Mouse (Mus musculus): ENCODE data around the gene Megf11. TPM values are rescaled to one million over a fixed set of nuclear protein-coding genes. Genes with fewer than 3 reads are reported as not detected.

Gene Megf11
- polyA plus RNA-seq, 1 experiment from 2014 or later = 17.4 TPM

DNA sequence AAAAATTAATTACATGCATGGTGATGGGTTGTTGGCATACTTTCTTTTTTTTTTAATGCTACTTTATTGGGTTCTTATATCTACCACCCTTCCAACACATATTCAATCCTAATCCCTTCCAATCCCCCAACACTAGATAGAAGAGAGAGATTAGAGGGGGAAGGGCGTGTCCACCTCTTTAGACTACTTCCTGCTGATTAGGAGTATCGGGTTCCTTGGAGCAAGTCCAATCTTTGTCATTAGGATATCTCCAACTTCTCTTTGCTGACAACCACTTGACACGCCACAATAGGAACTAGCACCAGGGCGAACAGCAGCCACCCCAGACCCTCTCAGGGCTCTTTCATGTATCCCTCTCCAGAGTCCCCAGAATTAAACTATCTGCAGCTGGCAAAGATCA, 266.3 kb downstream of the Megf11 start:
- WGBS = 76% methylated on average over 4 of the region's 4 CpGs
- no peak overlapping the region for H3K4me3 ChIP-seq (replicated peaks; ENCODE audit: low read length)
- H3K4me1 ChIP-seq (replicated peaks; ENCODE audit: control insufficient read depth, insufficient read depth, low read length) = no peaks in the 10 kb centered on the region
- no peak overlapping the region for H3K4me2 ChIP-seq (replicated peaks)
- no peaks in the 10 kb centered on the region for H3K27me3 ChIP-seq (ENCODE audit: control insufficient read depth, insufficient read depth, low read length)
- H3K9me3 ChIP-seq (ENCODE audit: control insufficient read depth, low read length) = no peaks in the 10 kb centered on the region
- no peak overlapping the region for H3K27ac ChIP-seq
- ATAC-seq (ENCODE audit: low FRiP score) (no peak), DNase-seq (ENCODE audit: low spot score) (no peak)
- H3K9ac ChIP-seq = no peak overlapping the region
- H3K36me3 ChIP-seq (replicated peaks; ENCODE audit: control insufficient read depth, insufficient read depth) = no peaks in the 10 kb centered on the region

DNA sequence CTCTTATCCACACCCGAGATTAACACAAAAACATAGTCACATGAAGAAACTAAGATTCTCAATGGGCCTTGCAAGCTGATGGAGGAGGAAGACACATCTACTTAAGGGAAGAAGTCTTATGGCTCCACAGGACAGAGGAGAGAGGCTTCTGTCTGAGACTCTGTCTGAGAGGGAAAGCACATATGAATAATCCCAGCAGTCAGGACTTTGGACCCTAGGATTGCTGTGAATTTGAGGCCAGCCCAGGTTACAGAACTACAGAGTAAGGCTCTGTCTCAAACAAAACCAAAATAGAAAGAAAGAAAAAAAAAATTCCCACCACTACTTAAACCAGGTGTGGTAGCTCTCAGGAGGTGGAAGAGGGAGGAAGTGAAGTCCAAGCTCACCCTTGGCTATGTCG, 266.7 kb downstream of the Megf11 start:
- no peak for ATAC-seq (ENCODE audit: low FRiP score)
- Histone ChIP-seq H3K4me1 (replicated peaks; ENCODE audit: control insufficient read depth, insufficient read depth, low read length) (no peaks in the 10 kb centered on the region), H3K4me2 (replicated peaks) (no peak overlapping the region), H3K27me3 (ENCODE audit: control insufficient read depth, insufficient read depth, low read length) (no peaks in the 10 kb centered on the region), H3K9ac (no peak overlapping the region), H3K9me3 (ENCODE audit: control insufficient read depth, low read length) (no peaks in the 10 kb centered on the region), H3K36me3 (replicated peaks; ENCODE audit: control insufficient read depth, insufficient read depth) (no peaks in the 10 kb centered on the region), H3K27ac (no peak overlapping the region), H3K4me3 (replicated peaks; ENCODE audit: low read length) (no peak overlapping the region)
- no peak for DNase-seq (ENCODE audit: low spot score)
- 63% methylated on average over 2 of the region's 2 CpGs for WGBS

DNA sequence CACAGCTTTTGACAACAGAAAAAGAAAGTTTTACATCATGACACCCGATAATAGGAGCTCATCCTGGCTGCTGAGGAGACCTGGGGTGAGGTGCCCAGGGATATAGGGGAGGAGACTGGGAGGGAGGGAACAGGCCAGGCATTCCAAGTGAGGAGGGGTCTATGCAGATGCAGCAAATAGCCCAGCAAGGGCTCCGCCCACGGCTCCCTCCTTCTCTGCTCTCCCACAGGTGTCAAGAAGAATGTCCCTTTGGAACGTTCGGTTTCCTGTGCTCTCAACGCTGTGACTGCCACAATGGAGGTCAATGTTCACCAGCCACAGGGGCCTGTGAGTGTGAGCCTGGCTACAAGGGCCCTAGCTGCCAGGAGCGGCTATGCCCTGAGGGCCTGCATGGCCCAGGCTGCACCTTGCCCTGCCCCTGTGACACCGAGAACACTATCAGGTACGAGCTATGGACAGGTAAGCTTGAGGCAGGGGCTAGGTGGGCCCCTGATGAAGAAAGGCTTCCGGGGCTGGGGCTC, 267.5 kb downstream of the Megf11 start:
- Histone ChIP-seq H3K4me3 (replicated peaks; ENCODE audit: low read length) (no peak overlapping the region), H3K27me3 (ENCODE audit: control insufficient read depth, insufficient read depth, low read length) (no peaks in the 10 kb centered on the region), H3K27ac (no peak overlapping the region), H3K4me1 (replicated peaks; ENCODE audit: control insufficient read depth, insufficient read depth, low read length) (peaks cover 7% of the 10 kb centered on the region; the same call in 1 of the 2 replicates), H3K4me2 (replicated peaks) (no peak overlapping the region), H3K9ac (no peak overlapping the region), H3K9me3 (ENCODE audit: control insufficient read depth, low read length) (no peaks in the 10 kb centered on the region), H3K36me3 (replicated peaks; ENCODE audit: control insufficient read depth, insufficient read depth) (no peaks in the 10 kb centered on the region)
- DNase-seq (ENCODE audit: low spot score) (no peak), ATAC-seq (ENCODE audit: low FRiP score) (no peak)
- WGBS = 73% methylated on average over 10 of the region's 10 CpGs

DNA sequence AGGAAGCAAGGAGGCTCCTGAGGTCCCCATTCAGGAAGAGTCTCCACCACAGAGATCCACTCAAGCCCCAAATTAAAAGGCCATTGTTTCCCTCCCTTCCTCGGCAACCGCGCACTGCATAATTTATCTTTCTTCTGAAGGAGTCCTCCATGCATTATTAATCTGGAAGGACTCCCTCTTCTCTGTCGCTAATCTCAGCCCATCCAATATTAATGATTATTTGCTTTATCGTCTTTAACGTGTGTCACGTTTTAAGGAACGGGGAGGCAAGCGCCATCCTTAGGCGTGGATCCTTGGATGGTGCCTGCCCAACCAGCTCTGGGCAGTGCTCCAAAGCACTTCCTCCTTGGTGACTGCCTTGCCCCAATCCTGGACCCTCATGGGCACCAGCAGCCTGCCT, 269.3 kb downstream of the Megf11 start:
- H3K36me3 ChIP-seq (replicated peaks; ENCODE audit: control insufficient read depth, insufficient read depth) = no peaks in the 10 kb centered on the region
- DNase-seq (ENCODE audit: low spot score) = no peak
- no peak overlapping the region for H3K4me2 ChIP-seq (replicated peaks)
- H3K27me3 ChIP-seq (ENCODE audit: control insufficient read depth, insufficient read depth, low read length) = no peaks in the 10 kb centered on the region
- no peak overlapping the region for H3K4me3 ChIP-seq (replicated peaks; ENCODE audit: low read length)
- no peak for ATAC-seq (ENCODE audit: low FRiP score)
- no peaks in the 10 kb centered on the region for H3K9me3 ChIP-seq (ENCODE audit: control insufficient read depth, low read length)
- peaks cover 13% of the 10 kb centered on the region; the same call in 1 of the 2 replicates for H3K4me1 ChIP-seq (replicated peaks; ENCODE audit: control insufficient read depth, insufficient read depth, low read length)
- H3K27ac ChIP-seq = no peak overlapping the region
- no peak overlapping the region for H3K9ac ChIP-seq
- 43% methylated on average over 10 of the region's 10 CpGs for WGBS

DNA sequence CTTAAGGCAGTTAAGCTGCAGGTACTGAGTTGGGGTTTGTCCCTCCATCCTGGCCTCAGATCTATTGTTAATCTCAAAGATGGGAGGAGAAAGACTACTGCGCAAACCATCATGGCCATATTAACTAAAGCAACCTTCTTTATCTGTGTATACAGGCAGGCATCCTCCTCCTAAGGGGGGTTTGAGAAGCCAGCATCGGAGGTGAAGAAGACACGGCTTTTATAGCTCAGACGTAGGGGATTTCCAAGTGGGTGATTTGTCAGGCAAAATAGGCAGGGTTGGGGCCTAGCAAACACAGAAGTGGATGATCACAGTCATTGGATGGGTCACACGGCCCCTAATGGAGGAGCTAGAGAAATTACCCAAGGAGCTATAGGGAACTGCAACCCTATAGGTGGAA, 271.2 kb downstream of the Megf11 start:
- WGBS = 80% methylated on average over 5 of the region's 5 CpGs
- H3K4me3 ChIP-seq (replicated peaks; ENCODE audit: low read length) = no peak overlapping the region
- H3K4me1 ChIP-seq (replicated peaks; ENCODE audit: control insufficient read depth, insufficient read depth, low read length) = peaks cover 28% of the 10 kb centered on the region
- H3K4me2 ChIP-seq (replicated peaks) = no peak overlapping the region
- DNase-seq (ENCODE audit: low spot score) = no peak
- no peak for ATAC-seq (ENCODE audit: low FRiP score)
- H3K27me3 ChIP-seq (ENCODE audit: control insufficient read depth, insufficient read depth, low read length) = no peaks in the 10 kb centered on the region
- H3K9ac ChIP-seq = no peak overlapping the region
- H3K27ac ChIP-seq = no peak overlapping the region
- no peaks in the 10 kb centered on the region for H3K36me3 ChIP-seq (replicated peaks; ENCODE audit: control insufficient read depth, insufficient read depth)
- no peaks in the 10 kb centered on the region for H3K9me3 ChIP-seq (ENCODE audit: control insufficient read depth, low read length)

DNA sequence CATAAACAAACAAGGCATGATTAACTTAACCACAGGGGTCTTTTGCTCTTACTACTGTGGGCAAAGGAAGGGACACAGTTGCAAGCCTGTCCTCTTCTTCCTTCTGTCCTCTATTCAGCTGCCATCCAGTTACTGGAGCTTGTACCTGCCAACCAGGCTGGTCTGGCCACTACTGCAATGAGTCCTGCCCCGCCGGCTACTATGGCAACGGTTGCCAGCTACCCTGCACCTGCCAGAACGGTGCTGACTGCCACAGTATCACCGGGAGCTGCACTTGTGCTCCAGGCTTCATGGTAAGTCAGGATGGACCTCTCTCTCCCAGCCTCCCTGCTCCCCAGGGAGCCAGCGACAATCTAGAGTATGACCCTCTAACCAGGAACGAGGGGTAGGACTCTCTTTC, 274.8 kb downstream of the Megf11 start:
- no peak overlapping the region for H3K4me3 ChIP-seq (replicated peaks; ENCODE audit: low read length)
- 72% methylated on average over 7 of the region's 7 CpGs for WGBS
- H3K9ac ChIP-seq = no peak overlapping the region
- no peak overlapping the region for H3K27ac ChIP-seq
- H3K36me3 ChIP-seq (replicated peaks; ENCODE audit: control insufficient read depth, insufficient read depth) = no peaks in the 10 kb centered on the region
- no peak overlapping the region for H3K4me2 ChIP-seq (replicated peaks)
- DNase-seq (ENCODE audit: low spot score) (no peak), ATAC-seq (ENCODE audit: low FRiP score) (no peak)
- no peaks in the 10 kb centered on the region for H3K27me3 ChIP-seq (ENCODE audit: control insufficient read depth, insufficient read depth, low read length)
- no peaks in the 10 kb centered on the region for H3K9me3 ChIP-seq (ENCODE audit: control insufficient read depth, low read length)
- peaks cover 39% of the 10 kb centered on the region for H3K4me1 ChIP-seq (replicated peaks; ENCODE audit: control insufficient read depth, insufficient read depth, low read length)

DNA sequence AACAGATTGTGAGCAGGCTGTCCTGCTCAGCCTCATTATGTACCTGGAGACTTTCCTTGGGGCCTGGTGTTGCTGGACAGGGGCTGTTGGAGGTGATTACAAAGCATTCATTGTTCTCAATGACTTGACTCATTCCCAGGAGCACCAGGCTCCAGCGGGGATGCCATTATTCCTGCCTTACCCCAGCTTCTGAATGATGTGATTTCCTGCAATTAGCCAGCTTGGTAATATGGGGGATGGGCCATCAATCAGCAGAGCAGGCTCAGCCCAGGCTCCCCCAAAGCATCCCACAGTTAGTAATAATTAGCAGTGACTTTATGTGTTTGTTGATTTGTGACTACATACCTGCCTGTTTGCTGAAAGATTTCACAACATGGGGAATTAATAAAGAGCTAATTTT, 279.2 kb downstream of the Megf11 start:
- DNase-seq (ENCODE audit: low spot score) (no peak), ATAC-seq (ENCODE audit: low FRiP score) (no peak)
- Histone ChIP-seq H3K9ac (no peak overlapping the region), H3K36me3 (replicated peaks; ENCODE audit: control insufficient read depth, insufficient read depth) (no peaks in the 10 kb centered on the region), H3K9me3 (ENCODE audit: control insufficient read depth, low read length) (no peaks in the 10 kb centered on the region), H3K27me3 (ENCODE audit: control insufficient read depth, insufficient read depth, low read length) (no peaks in the 10 kb centered on the region), H3K27ac (peak overlapping the region; percentile 22), H3K4me2 (replicated peaks) (no peak overlapping the region), H3K4me3 (replicated peaks; ENCODE audit: low read length) (no peak overlapping the region), H3K4me1 (replicated peaks; ENCODE audit: control insufficient read depth, insufficient read depth, low read length) (peaks cover 44% of the 10 kb centered on the region)
- WGBS = 0% methylated on average over 1 of the region's 1 CpGs

DNA sequence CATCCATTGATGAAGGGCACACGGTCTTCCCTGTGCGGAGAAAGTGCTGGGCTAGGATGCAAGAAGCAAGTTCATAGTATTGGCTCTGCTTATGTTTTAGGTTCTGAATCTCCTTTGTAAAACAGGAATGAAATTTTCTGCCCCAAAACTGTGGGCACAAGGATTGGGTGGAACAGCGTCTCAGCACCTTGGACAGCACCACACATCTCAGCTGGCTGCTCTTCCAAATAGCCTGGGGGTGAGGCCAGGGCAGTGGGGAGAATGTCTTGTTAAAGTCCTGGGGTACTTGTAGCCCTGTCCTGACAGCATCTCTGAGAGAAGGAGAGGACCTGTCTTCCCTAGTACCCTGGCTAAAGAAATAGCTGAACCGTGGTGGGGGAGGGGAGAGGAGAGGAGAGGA, 281.1 kb downstream of the Megf11 start:
- Histone ChIP-seq H3K4me3 (replicated peaks; ENCODE audit: low read length) (no peak overlapping the region), H3K4me1 (replicated peaks; ENCODE audit: control insufficient read depth, insufficient read depth, low read length) (peaks cover 29% of the 10 kb centered on the region), H3K27ac (no peak overlapping the region), H3K4me2 (replicated peaks) (no peak overlapping the region), H3K9me3 (ENCODE audit: control insufficient read depth, low read length) (no peaks in the 10 kb centered on the region), H3K36me3 (replicated peaks; ENCODE audit: control insufficient read depth, insufficient read depth) (no peaks in the 10 kb centered on the region), H3K27me3 (ENCODE audit: control insufficient read depth, insufficient read depth, low read length) (no peaks in the 10 kb centered on the region), H3K9ac (no peak overlapping the region)
- DNase-seq (ENCODE audit: low spot score) (no peak), ATAC-seq (ENCODE audit: low FRiP score) (no peak)
- WGBS = 32% methylated on average over 4 of the region's 4 CpGs

DNA sequence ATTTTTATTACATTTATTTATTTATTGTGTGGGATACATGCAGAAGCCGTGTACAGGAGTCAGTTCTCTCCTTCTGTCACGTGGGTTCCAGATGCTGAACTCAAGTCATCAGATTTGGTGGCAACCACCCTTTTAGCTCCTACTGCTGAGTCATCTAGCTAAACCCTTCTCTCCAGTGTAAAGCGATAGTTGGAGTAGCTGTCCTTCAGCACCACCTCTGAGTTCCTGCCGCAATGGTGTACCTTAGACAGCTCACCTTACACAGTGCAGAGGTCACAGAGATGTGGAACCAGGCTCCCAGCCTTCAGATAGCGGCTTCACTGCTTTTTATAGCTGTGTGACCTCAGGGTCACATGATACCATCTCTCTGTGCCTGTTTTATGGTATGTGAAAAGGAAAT, 282.1 kb downstream of the Megf11 start:
- 16% methylated on average over 5 of the region's 5 CpGs for WGBS
- no peaks in the 10 kb centered on the region for H3K27me3 ChIP-seq (ENCODE audit: control insufficient read depth, insufficient read depth, low read length)

DNA sequence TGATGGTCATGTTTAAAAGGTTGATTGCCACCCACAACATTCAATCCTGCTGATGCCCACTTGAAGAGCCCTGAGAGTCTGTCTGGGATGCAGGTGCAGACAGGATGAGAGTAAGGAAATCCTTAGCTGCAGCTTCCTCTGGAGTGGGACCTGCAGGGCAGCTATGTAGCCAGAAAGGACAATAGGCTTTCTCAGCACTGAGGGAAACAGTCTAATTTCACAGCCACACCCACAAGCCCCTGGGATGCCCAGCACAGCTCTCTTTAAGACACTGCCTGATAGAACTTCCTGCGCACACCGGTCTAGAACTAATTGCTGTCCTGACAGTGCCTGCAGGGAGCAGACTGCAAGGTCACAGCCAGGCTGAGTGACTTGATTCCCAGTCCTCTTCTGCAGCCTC, 282.6 kb downstream of the Megf11 start:
- H3K9ac ChIP-seq = no peak overlapping the region
- no peaks in the 10 kb centered on the region for H3K27me3 ChIP-seq (ENCODE audit: control insufficient read depth, insufficient read depth, low read length)
- H3K4me1 ChIP-seq (replicated peaks; ENCODE audit: control insufficient read depth, insufficient read depth, low read length) = peaks cover 29% of the 10 kb centered on the region
- 35% methylated on average over 2 of the region's 2 CpGs for WGBS
- no peak overlapping the region for H3K27ac ChIP-seq
- ATAC-seq (ENCODE audit: low FRiP score) (no peak), DNase-seq (ENCODE audit: low spot score) (no peak)
- no peak overlapping the region for H3K4me2 ChIP-seq (replicated peaks)
- H3K36me3 ChIP-seq (replicated peaks; ENCODE audit: control insufficient read depth, insufficient read depth) = no peaks in the 10 kb centered on the region
- H3K9me3 ChIP-seq (ENCODE audit: control insufficient read depth, low read length) = no peaks in the 10 kb centered on the region
- H3K4me3 ChIP-seq (replicated peaks; ENCODE audit: low read length) = no peak overlapping the region

More for the DNA sequence above, 282.1 kb downstream of the Megf11 start:
- Histone ChIP-seq H3K9ac (no peak overlapping the region), H3K27ac (no peak overlapping the region), H3K4me1 (replicated peaks; ENCODE audit: control insufficient read depth, insufficient read depth, low read length) (peaks cover 29% of the 10 kb centered on the region), H3K4me2 (replicated peaks) (no peak overlapping the region), H3K9me3 (ENCODE audit: control insufficient read depth, low read length) (no peaks in the 10 kb centered on the region), H3K4me3 (replicated peaks; ENCODE audit: low read length) (no peak overlapping the region), H3K36me3 (replicated peaks; ENCODE audit: control insufficient read depth, insufficient read depth) (no peaks in the 10 kb centered on the region)
- ATAC-seq (ENCODE audit: low FRiP score) (no peak), DNase-seq (ENCODE audit: low spot score) (no peak)
